Mouse (Mus musculus) ES-E14 (cell line): ENCODE results near the gene Ugt1a10. TPM values are rescaled to one million over a fixed set of nuclear protein-coding genes. Genes with fewer than 3 reads are reported as not detected.

Source experiments
- DNase-seq: peaks from one replicate; pipeline ENCODE4 v3.0.0-alpha.2; 2013; ENCODE audit warnings: low read depth, low spot score
- H3K27ac ChIP-seq: 2 replicates; pipeline ENCODE4 v1.5.1; 2012; ENCODE audit warnings: low read depth, mild to moderate bottlenecking, low read length, moderate library complexity, mixed read lengths; ENCODE audit not compliant: poor library complexity, insufficient read depth, severe bottlenecking
- H3K36me3 ChIP-seq: 2 replicates; pipeline ENCODE4 v1.6.1; 2012; ENCODE audit warnings: mild to moderate bottlenecking, low read length, moderate library complexity, mixed read lengths; ENCODE audit not compliant: control insufficient read depth, poor library complexity, insufficient read depth, severe bottlenecking
- H3K4me1 ChIP-seq, 2 experiments: fragments of 150-350 bp in 1 of 2; sonication (generic) in 1 of 2; 2 replicates each; pipeline ENCODE4 v1.6.1; 2012; ENCODE audit warnings: low read length in 2 of 2, mild to moderate bottlenecking in 1 of 2, mixed read lengths in 1 of 2; ENCODE audit not compliant: control insufficient read depth in 2 of 2, insufficient read depth in 2 of 2, poor library complexity in 1 of 2
- H3K4me3 ChIP-seq, 2 experiments: fragments of 150-350 bp in 1 of 2; sonication (generic) in 1 of 2; 2 replicates each; pipeline ENCODE4 v1.5.1; 2012; ENCODE audit warnings: low read length in 2 of 2, low read depth in 1 of 2, mild to moderate bottlenecking in 1 of 2, mixed read lengths in 1 of 2; ENCODE audit not compliant: insufficient read depth in 1 of 2, poor library complexity in 1 of 2, severe bottlenecking in 1 of 2
- H3K9ac ChIP-seq: 2 replicates; pipeline ENCODE4 v1.6.1; 2012; ENCODE audit warnings: low read depth, mild to moderate bottlenecking, low read length, mixed read lengths; ENCODE audit not compliant: poor library complexity, insufficient read depth, severe bottlenecking
- H3K9me3 ChIP-seq: fragments of 150-350 bp; sonication (generic); 2 replicates; pipeline ENCODE4 v1.6.1; 2012; ENCODE audit warnings: low read depth, mild to moderate bottlenecking, low read length; ENCODE audit not compliant: control insufficient read depth, insufficient read depth
- CHD2 ChIP-seq: IDR thresholded peaks from 2 replicates; pipeline ENCODE4 v1.6.1; 2014; ENCODE audit warnings: mild to moderate bottlenecking, low read depth, low read length, inconsistent platforms
- HCFC1 ChIP-seq: IDR thresholded peaks from 2 replicates; pipeline ENCODE4 v1.6.1; 2012; ENCODE audit warnings: low read length, inconsistent platforms, borderline replicate concordance; ENCODE audit not compliant: insufficient read depth
- MAFK ChIP-seq: IDR thresholded peaks from 2 replicates; pipeline ENCODE4 v1.6.1; 2014; ENCODE audit warnings: mild to moderate bottlenecking, low read depth, low read length, inconsistent platforms; ENCODE audit not compliant: insufficient read depth
- ZC3H11A ChIP-seq: IDR thresholded peaks from 2 replicates; pipeline ENCODE4 v1.6.1; 2012; ENCODE audit warnings: low read depth, mild to moderate bottlenecking, inconsistent platforms, low read length, borderline replicate concordance
- ZNF384 ChIP-seq: IDR thresholded peaks from 2 replicates; pipeline ENCODE4 v1.6.1; 2012; ENCODE audit warnings: low read depth, low read length, inconsistent platforms
- in situ Hi-C, 2 experiments: fragments of 600-800 bp; cut with MboI; formaldehyde crosslinking; loops; one replicate each; pipeline ENCODE4 v1.15.1; 2025; ENCODE audit warnings: low sequenced_read_pairs in 2 of 2, inconsistent platforms in 1 of 2; ENCODE audit not compliant: unreplicated experiment in 2 of 2
- total RNA-seq: library from RNA; depleted of rRNA; stranded (reverse); fragments of 300-350 nt; gene quantifications from 2 replicates; pipeline ENCODE4 v1.2.3, GENCODE M21; 2012

The Ugt1a10 gene
- total RNA-seq, 1 experiment, result not detected

- no peaks in the 10 kb centered on the region for H3K36me3 ChIP-seq
Measured at GRCm38 (mm10) chr1:88192136-88192535, 136.9 kb downstream of the Ugt1a10 start.

GRCm38 (mm10) chr1:88195687-88196086 lies 140.5 kb downstream of the Ugt1a10 start:
- no peak for TF ChIP-seq ZC3H11A
- TF ChIP-seq MAFK, result no peak
- no peak for TF ChIP-seq CHD2
- in situ Hi-C loops, result no loop called here
- Histone ChIP-seq H3K4me1 (peaks cover 0 to 2% of the 10 kb centered on the region in 2 experiments; a peak in 1 of 4 replicates), H3K9ac (no peak overlapping the region), H3K4me3 (no peak overlapping the region), H3K9me3 (no peaks in the 10 kb centered on the region), H3K27ac (no peak overlapping the region), H3K36me3 (no peaks in the 10 kb centered on the region)
- DNase-seq, result no peak

More at GRCm38 (mm10) chr1:88192136-88192535, 136.9 kb downstream of the Ugt1a10 start:
- Histone ChIP-seq H3K9ac (no peak overlapping the region), H3K4me1 (peaks cover 0 to 2% of the 10 kb centered on the region in 2 experiments; a peak in 1 of 4 replicates), H3K4me3 (no peak overlapping the region), H3K9me3 (no peaks in the 10 kb centered on the region), H3K27ac (no peak overlapping the region)
- no peak for DNase-seq
- in situ Hi-C loops, result no loop called here
- TF ChIP-seq MAFK (no peak), ZC3H11A (no peak), HCFC1 (no peak), ZNF384 (no peak), CHD2 (no peak)

GRCm38 (mm10) chr1:88197443-88197842 lies 142.3 kb downstream of the Ugt1a10 start:
- TF ChIP-seq ZC3H11A, result no peak
- TF ChIP-seq MAFK, result no peak
- TF ChIP-seq HCFC1, result no peak
- no peak for TF ChIP-seq CHD2
- TF ChIP-seq ZNF384, result no peak
- H3K9ac ChIP-seq, result no peak overlapping the region
- H3K4me3 ChIP-seq, result no peak overlapping the region
- no peak for DNase-seq
- peaks cover 0 to under 1% of the 10 kb centered on the region in 2 experiments; a peak in 1 of 4 replicates for H3K4me1 ChIP-seq
- no peak overlapping the region for H3K27ac ChIP-seq
- H3K36me3 ChIP-seq, result no peaks in the 10 kb centered on the region
- in situ Hi-C loops, result no loop called here
- H3K9me3 ChIP-seq, result no peaks in the 10 kb centered on the region

- H3K4me1 ChIP-seq, result no peaks in the 10 kb centered on the region
- no peak overlapping the region for H3K27ac ChIP-seq
- no peaks in the 10 kb centered on the region for H3K9me3 ChIP-seq
- DNase-seq, result no peak
- H3K9ac ChIP-seq, result no peak overlapping the region
- H3K36me3 ChIP-seq, result no peaks in the 10 kb centered on the region
- H3K4me3 ChIP-seq, result no peak overlapping the region
- in situ Hi-C loops, result no loop called here
- TF ChIP-seq ZC3H11A, result no peak
- TF ChIP-seq MAFK, result no peak
- no peak for TF ChIP-seq ZNF384
- no peak for TF ChIP-seq CHD2
- TF ChIP-seq HCFC1, result no peak
Measured at GRCm38 (mm10) chr1:88199996-88200395, 144.8 kb downstream of the Ugt1a10 start.

- no peaks in the 10 kb centered on the region for H3K9me3 ChIP-seq
- TF ChIP-seq ZNF384 (no peak), HCFC1 (no peak), ZC3H11A (no peak), MAFK (no peak), CHD2 (no peak)
- H3K27ac ChIP-seq, result no peak within 1 kb of the TSS
- no peak within 1 kb of the TSS for H3K4me3 ChIP-seq
- H3K9ac ChIP-seq, result no peak within 1 kb of the TSS
- in situ Hi-C loops, result no loop called here
- no peak for DNase-seq
- H3K4me1 ChIP-seq, result no peaks in the 10 kb centered on the region
- no peaks in the 10 kb centered on the region for H3K36me3 ChIP-seq
Measured at GRCm38 (mm10) chr1:88200456-88200855, 145.3 kb downstream of the Ugt1a10 start, which contains the start of gene Ugt1a2. Ugt1a2 (plus strand) TSS chr1:88200601.
